Mouse (Mus musculus) CH12.LX (cell line): Measurements from ENCODE around the gene Sorcs1. TPM values are rescaled to one million over a fixed set of nuclear protein-coding genes. Genes with fewer than 3 reads are reported as not detected.

ENCODE experiments used
- DNase-seq: peaks from one replicate; pipeline ENCODE4 v3.0.0-alpha.2; 2013; ENCODE audit errors: extremely low read depth
- H3K27ac ChIP-seq: 2 replicates; pipeline ENCODE4 v1.5.1; 2012; ENCODE audit warnings: low read depth, mild to moderate bottlenecking, control low read depth, moderate library complexity; ENCODE audit not compliant: insufficient read depth
- H3K27me3 ChIP-seq: replicated peaks from 2 replicates; pipeline ENCODE3; 2012; ENCODE audit warnings: inconsistent platforms
- H3K36me3 ChIP-seq, 2 experiments: replicated peaks in 1 of 2; 2 replicates each; pipeline versions ENCODE3 to v1.6.1; 2012; ENCODE audit warnings: inconsistent platforms in 1 of 2, low read length in 1 of 2, mild to moderate bottlenecking in 1 of 2, mixed read lengths in 1 of 2, moderate library complexity in 1 of 2; ENCODE audit not compliant: control insufficient read depth in 1 of 2, insufficient read depth in 1 of 2
- H3K4me1 ChIP-seq, 2 experiments: 2 replicates each; pipeline ENCODE4 v1.6.1; 2012; ENCODE audit warnings: inconsistent platforms in 1 of 2, moderate library complexity in 1 of 2; ENCODE audit not compliant: insufficient read depth in 2 of 2, control insufficient read depth in 1 of 2
- H3K4me2 ChIP-seq: 2 replicates; pipeline ENCODE4 v1.6.1; 2012; ENCODE audit warnings: low read depth, mild to moderate bottlenecking, control low read depth; ENCODE audit not compliant: poor library complexity, insufficient read depth, severe bottlenecking
- H3K4me3 ChIP-seq, 3 experiments: fragments of 150-350 bp in 1 of 3; sonication (generic) in 1 of 3; replicated peaks in 1 of 3; 2 replicates each; pipeline versions ENCODE3 to v1.5.1; 2011 to 2012; ENCODE audit warnings: low read depth in 2 of 3, low read length in 2 of 3, mild to moderate bottlenecking in 2 of 3, moderate library complexity in 2 of 3, control low read depth in 1 of 3, improper control_type of control experiment in 1 of 3, inconsistent platforms in 1 of 3, mixed read lengths in 1 of 3; ENCODE audit not compliant: poor library complexity in 1 of 3
- H3K79me2 ChIP-seq: replicated peaks from 2 replicates; pipeline ENCODE4 v1.6.1; 2012; ENCODE audit warnings: mild to moderate bottlenecking, moderate library complexity; ENCODE audit not compliant: control insufficient read depth, poor library complexity, insufficient read depth, severe bottlenecking; ENCODE audit errors: extremely low read depth
- H3K9ac ChIP-seq: 2 replicates; pipeline ENCODE4 v1.6.1; 2012; ENCODE audit warnings: low read depth, mild to moderate bottlenecking, control low read depth, moderate library complexity; ENCODE audit not compliant: insufficient read depth
- H3K9me3 ChIP-seq: replicated peaks from 2 replicates; pipeline ENCODE3; 2012; ENCODE audit warnings: low read length, inconsistent platforms, mixed read lengths
- CHD1 ChIP-seq: IDR thresholded peaks from 2 replicates; pipeline ENCODE4 v1.6.1; 2012; ENCODE audit warnings: low read depth, low read length, improper control_type of control experiment, inconsistent platforms
- CHD2 ChIP-seq: IDR thresholded peaks from 2 replicates; pipeline ENCODE4 v1.6.1; 2011; ENCODE audit warnings: low read length, improper control_type of control experiment
- CTCF ChIP-seq, 2 experiments: IDR thresholded peaks in 1 of 2; conservative IDR thresholded peaks in 1 of 2; 2 replicates each; pipeline ENCODE4 v1.5.1; 2011 to 2012; ENCODE audit warnings: low read depth in 2 of 2, low read length in 2 of 2, improper control_type of control experiment in 1 of 2, inconsistent platforms in 1 of 2, mild to moderate bottlenecking in 1 of 2, moderate library complexity in 1 of 2
- E2F4 ChIP-seq: IDR thresholded peaks from 2 replicates; pipeline ENCODE4 v1.6.1; 2011; ENCODE audit warnings: low read depth, low read length, improper control_type of control experiment; ENCODE audit not compliant: insufficient replicate concordance
- ELF1 ChIP-seq: IDR thresholded peaks from 2 replicates; pipeline ENCODE4 v1.6.1; 2014; ENCODE audit warnings: low read depth, mild to moderate bottlenecking, inconsistent platforms, low read length, improper control_type of control experiment
- EP300 ChIP-seq: IDR thresholded peaks from 2 replicates; pipeline ENCODE4 v1.6.1; 2011; ENCODE audit warnings: low read length, improper control_type of control experiment
- ETS1 ChIP-seq: conservative IDR thresholded peaks from 2 replicates; pipeline ENCODE4 v1.6.1; 2012; ENCODE audit warnings: low read depth, mild to moderate bottlenecking, inconsistent platforms, low read length, improper control_type of control experiment, moderate library complexity
- GABPA ChIP-seq: IDR thresholded peaks from 2 replicates; pipeline ENCODE4 v1.6.1; 2012; ENCODE audit warnings: low read depth, low read length, improper control_type of control experiment, inconsistent platforms; ENCODE audit not compliant: insufficient replicate concordance
- HCFC1 ChIP-seq: IDR thresholded peaks from 2 replicates; pipeline ENCODE4 v1.6.1; 2012; ENCODE audit warnings: low read depth, mild to moderate bottlenecking, inconsistent platforms, low read length, improper control_type of control experiment
- IRF4 ChIP-seq: IDR thresholded peaks from 2 replicates; pipeline ENCODE4 v1.6.1; 2014; ENCODE audit warnings: low read depth, mild to moderate bottlenecking, inconsistent platforms, low read length, improper control_type of control experiment
- JUN ChIP-seq: IDR thresholded peaks from 2 replicates; pipeline ENCODE4 v1.6.1; 2011; ENCODE audit warnings: low read depth, mild to moderate bottlenecking, low read length, improper control_type of control experiment, moderate library complexity; ENCODE audit not compliant: insufficient read depth
- JUND ChIP-seq: conservative IDR thresholded peaks from 2 replicates; pipeline ENCODE4 v1.6.1; 2011; ENCODE audit warnings: low read depth, low read length, improper control_type of control experiment
- KAT2A ChIP-seq: IDR thresholded peaks from 2 replicates; pipeline ENCODE4 v1.6.1; 2012; ENCODE audit warnings: low read length, improper control_type of control experiment, inconsistent platforms; ENCODE audit not compliant: insufficient replicate concordance
- MAFK ChIP-seq: IDR thresholded peaks from 2 replicates; pipeline ENCODE4 v1.6.1; 2011; ENCODE audit warnings: low read length, improper control_type of control experiment; ENCODE audit not compliant: insufficient replicate concordance
- MAZ ChIP-seq: IDR thresholded peaks from 2 replicates; pipeline ENCODE4 v1.6.1; 2012; ENCODE audit warnings: low read depth, mild to moderate bottlenecking, inconsistent platforms, low read length, improper control_type of control experiment, moderate library complexity
- MEF2A ChIP-seq: IDR thresholded peaks from 2 replicates; pipeline ENCODE4 v1.6.1; 2014; ENCODE audit warnings: low read depth, mild to moderate bottlenecking, inconsistent platforms, low read length, improper control_type of control experiment, borderline replicate concordance
- MXI1 ChIP-seq: IDR thresholded peaks from 2 replicates; pipeline ENCODE4 v1.6.1; 2011; ENCODE audit warnings: mild to moderate bottlenecking, low read depth, low read length, improper control_type of control experiment
- MYC ChIP-seq: IDR thresholded peaks from 2 replicates; pipeline ENCODE4 v1.6.1; 2011; ENCODE audit warnings: low read depth, mild to moderate bottlenecking, improper control_type of control experiment, low read length
- PAX5 ChIP-seq: IDR thresholded peaks from 2 replicates; pipeline ENCODE4 v1.6.1; 2012; ENCODE audit warnings: low read length, inconsistent platforms, mixed read lengths
- POLR2A ChIP-seq: IDR thresholded peaks from 2 replicates; pipeline ENCODE4 v1.6.1; 2011; ENCODE audit warnings: low read depth, mild to moderate bottlenecking, improper control_type of control experiment, low read length
- RCOR1 ChIP-seq: conservative IDR thresholded peaks from 2 replicates; pipeline ENCODE4 v1.6.1; 2012; ENCODE audit warnings: low read depth, mild to moderate bottlenecking, inconsistent platforms, low read length, improper control_type of control experiment
- SIN3A ChIP-seq: IDR thresholded peaks from 2 replicates; pipeline ENCODE4 v1.6.1; 2012; ENCODE audit warnings: low read length, improper control_type of control experiment, inconsistent platforms
- SMC3 ChIP-seq: IDR thresholded peaks from 2 replicates; pipeline ENCODE4 v1.6.1; 2011; ENCODE audit warnings: low read depth, low read length, improper control_type of control experiment
- TBP ChIP-seq: conservative IDR thresholded peaks from 2 replicates; pipeline ENCODE4 v1.6.1; 2011; ENCODE audit warnings: low read depth, low read length, improper control_type of control experiment
- TCF12 ChIP-seq: IDR thresholded peaks from 2 replicates; pipeline ENCODE4 v1.6.1; 2014; ENCODE audit warnings: low read depth, mild to moderate bottlenecking, inconsistent platforms, low read length, improper control_type of control experiment
- UBTF ChIP-seq: IDR thresholded peaks from 2 replicates; pipeline ENCODE4 v1.6.1; 2012; ENCODE audit warnings: low read depth, mild to moderate bottlenecking, inconsistent platforms, low read length, improper control_type of control experiment, moderate library complexity
- USF1 ChIP-seq: IDR thresholded peaks from 2 replicates; pipeline ENCODE4 v1.6.1; 2014; ENCODE audit warnings: low read depth, mild to moderate bottlenecking, inconsistent platforms, low read length, improper control_type of control experiment
- USF2 ChIP-seq: conservative IDR thresholded peaks from 2 replicates; pipeline ENCODE4 v1.6.1; 2011; ENCODE audit warnings: low read depth, low read length, improper control_type of control experiment
- ZKSCAN1 ChIP-seq: IDR thresholded peaks from 2 replicates; pipeline ENCODE4 v1.6.1; 2012; ENCODE audit warnings: low read depth, inconsistent platforms, low read length, improper control_type of control experiment, borderline replicate concordance
- ZMIZ1 ChIP-seq: IDR thresholded peaks from 2 replicates; pipeline ENCODE4 v1.6.1; 2012; ENCODE audit warnings: low read depth, mild to moderate bottlenecking, inconsistent platforms, low read length, improper control_type of control experiment
- dilution Hi-C: fragments of 300-500 bp; cut with MboI; formaldehyde crosslinking; loops from 2 replicates; pipeline ENCODE4 v1.14.3; 2020; ENCODE audit warnings: low sequenced_read_pairs; ENCODE audit not compliant: extremely low pct_unique_long_range_greater_than_20kb, extremely low pct_ligation_motif_present
- in situ Hi-C: fragments of 300-500 bp; cut with MboI; formaldehyde crosslinking; loops from 3 replicates; pipeline ENCODE4 v1.14.3; 2019; ENCODE audit warnings: low sequenced_read_pairs, low pct_ligation_motif_present, low pct_unique_long_range_greater_than_20kb, mixed read lengths
- polyA plus RNA-seq: library from polyadenylated mRNA; unstranded; fragments of >175 nt; gene quantifications from 2 replicates; pipeline ENCODE4 v1.2.1, GENCODE M21; 2012; ENCODE audit warnings: low read depth; ENCODE audit not compliant: insufficient read length
- total RNA-seq, 2 experiments: library from RNA; depleted of rRNA; stranded (reverse); fragments of 300-350 nt in 1 of 2; fragments of >200 nt in 1 of 2; gene quantifications; 2 replicates each; pipeline ENCODE4 v1.2.3; 2012 to 2014

Sorcs1 gene
- total and polyA plus RNA-seq, 3 experiments: 0.08 TPM; not detected in 2

- H3K27ac ChIP-seq: no peak overlapping the region
- H3K9ac ChIP-seq: no peak overlapping the region
- no peaks in the 10 kb centered on the region for H3K36me3 ChIP-seq
- H3K4me3 ChIP-seq: no peak overlapping the region
- DNase-seq: no peak
- no peaks in the 10 kb centered on the region for H3K79me2 ChIP-seq
- peaks cover 47% of the 10 kb centered on the region for H3K9me3 ChIP-seq
- H3K27me3 ChIP-seq: no peaks in the 10 kb centered on the region
- in situ Hi-C loops (no loop called here), dilution Hi-C loops (no loop called here)
- no peaks in the 10 kb centered on the region for H3K4me1 ChIP-seq
- TF ChIP-seq MYC (no peak), POLR2A (no peak), MEF2A (no peak), MAFK (no peak), USF2 (no peak), CTCF (conservative IDR thresholded peaks at IDR 0.05 in 1 of 2, IDR thresholded peaks at IDR 0.05 in 1 of 2; ENCODE audit: low read depth in 2 of 2, low read length in 2 of 2) (no peak), SMC3 (no peak), RCOR1 (no peak), CHD1 (no peak), JUN (no peak), ETS1 (no peak), SIN3A (no peak), ZMIZ1 (no peak), USF1 (no peak), HCFC1 (no peak), TCF12 (no peak), EP300 (no peak), KAT2A (no peak), JUND (no peak), UBTF (no peak)
- no peak overlapping the region for H3K4me2 ChIP-seq
These were observed 213.6 kb downstream of the Sorcs1 start for GRCm38 (mm10) chr19:50464811-50465210.

- in situ Hi-C loops (no loop called here), dilution Hi-C loops (no loop called here)
- Histone ChIP-seq H3K27ac (no peak overlapping the region), H3K4me2 (no peak overlapping the region), H3K9ac (no peak overlapping the region), H3K4me3 (no peak overlapping the region), H3K79me2 (no peaks in the 10 kb centered on the region), H3K4me1 (no peaks in the 10 kb centered on the region), H3K36me3 (no peaks in the 10 kb centered on the region), H3K9me3 (peaks cover 38% of the 10 kb centered on the region), H3K27me3 (no peaks in the 10 kb centered on the region)
- no peak for DNase-seq
- TF ChIP-seq SIN3A: no peak
- TF ChIP-seq HCFC1: no peak
- TF ChIP-seq MXI1: no peak
- no peak for TF ChIP-seq TBP
- no peak for TF ChIP-seq UBTF
- TF ChIP-seq USF1: no peak
- TF ChIP-seq EP300: no peak
- no peak for TF ChIP-seq USF2
- no peak for TF ChIP-seq PAX5
- TF ChIP-seq MYC: no peak
- TF ChIP-seq MAZ: no peak
- no peak for TF ChIP-seq E2F4
- no peak for TF ChIP-seq ELF1
- no peak for TF ChIP-seq CHD2
- no peak for TF ChIP-seq GABPA
- no peak for TF ChIP-seq IRF4
- TF ChIP-seq ZKSCAN1: no peak
- no peak for TF ChIP-seq JUN
- no peak for TF ChIP-seq ETS1
These were observed 219.9 kb downstream of the Sorcs1 start for GRCm38 (mm10) chr19:50458581-50458980.
